Comparison of ENCODE assay signal across 10 mouse cellular contexts in genomic region chr3:37073211-37073610, GRCm38 (mm10). TPM values are rescaled to one million over a fixed set of nuclear protein-coding genes. Genes with fewer than 3 reads are reported as not detected.
DNase-seq lines count a peak whose midpoint lies in the region; ATAC-seq and TF ChIP-seq lines count a peak whose summit lies in the region.
"Had no signal": no experiment of that assay in that cellular context is flagged by ENCODE, and none has a peak within 500 bp of the region (broad histone marks: within the 10 kb centered on the region; RNA-seq: fewer than 3 reads in every experiment).

No protein-coding gene starts in this region.

- no peaks in the 10 kb centered on the region for H3K27me3 ChIP-seq in forebrain, embryonic 14.5 days (replicated peaks; ENCODE audit: control insufficient read depth, insufficient read depth, low read length)
- no peaks in the 10 kb centered on the region for H3K27me3 ChIP-seq in forebrain, embryonic 11.5 days (ENCODE audit: control insufficient read depth, insufficient read depth, low read length)
- no peaks in the 10 kb centered on the region for H3K27me3 ChIP-seq in intestine, embryonic 15.5 days (replicated peaks)
- H3K27me3 ChIP-seq: limb, embryonic 15.5 days had no signal

- H3K27ac ChIP-seq in forebrain, embryonic 14.5 days (ENCODE audit: low read depth, low read length) = no peak overlapping the region
- H3K27ac ChIP-seq in forebrain, embryonic 11.5 days (ENCODE audit: low read depth, low read length) = no peak overlapping the region
- H3K27ac ChIP-seq in bone marrow, adult 2 months (ENCODE audit: control insufficient read depth, insufficient read depth, low read depth, low read length, poor library complexity) = no peak overlapping the region
- no peak overlapping the region for H3K27ac ChIP-seq in intestine, embryonic 15.5 days
- H3K27ac ChIP-seq: limb, embryonic 15.5 days had no signal

- no peak overlapping the region for H3K4me3 ChIP-seq in forebrain, embryonic 14.5 days (ENCODE audit: low read depth, low read length)
- no peak overlapping the region for H3K4me3 ChIP-seq in forebrain, embryonic 11.5 days (ENCODE audit: low read depth, low read length)
- H3K4me3 ChIP-seq in bone marrow, adult 2 months (replicated peaks; ENCODE audit: control insufficient read depth, low read depth, low read length) = no peak overlapping the region
- H3K4me3 ChIP-seq in intestine, embryonic 15.5 days (replicated peaks) = no peak overlapping the region
- H3K4me3 ChIP-seq: limb, embryonic 15.5 days had no signal

- H3K36me3 ChIP-seq in forebrain, embryonic 14.5 days (ENCODE audit: control insufficient read depth, insufficient read depth, low read length) = no peaks in the 10 kb centered on the region
- no peaks in the 10 kb centered on the region for H3K36me3 ChIP-seq in forebrain, embryonic 11.5 days (ENCODE audit: control insufficient read depth, insufficient read depth, low read length)
- no peaks in the 10 kb centered on the region for H3K36me3 ChIP-seq in intestine, embryonic 15.5 days
- H3K36me3 ChIP-seq: limb, embryonic 15.5 days had no signal

- peak; percentile 2 for DNase-seq in forebrain, embryonic 14.5 days (ENCODE audit: low spot score)
- no peak for DNase-seq in forebrain, embryonic 11.5 days (ENCODE audit: low spot score)
- peak; percentile 32 for DNase-seq in 416B (ENCODE audit: low read depth)
- DNase-seq in kidney, postnatal 10 days = peak; percentile 80
- DNase-seq in lung, postnatal 4 days = peak; percentile 69 to 71
- DNase-seq in adipocyte (ENCODE audit: low spot score) = no peak

- H3K4me1 ChIP-seq in forebrain, embryonic 14.5 days (ENCODE audit: control insufficient read depth, insufficient read depth, low read length) = no peaks in the 10 kb centered on the region
- H3K4me1 ChIP-seq in forebrain, embryonic 11.5 days (replicated peaks; ENCODE audit: control insufficient read depth, insufficient read depth, low read length) = no peaks in the 10 kb centered on the region
- H3K4me1 ChIP-seq in bone marrow, adult 2 months (ENCODE audit: control insufficient read depth, insufficient read depth, low read length) = no peaks in the 10 kb centered on the region
- H3K4me1 ChIP-seq in intestine, embryonic 15.5 days (replicated peaks) = no peaks in the 10 kb centered on the region
- H3K4me1 ChIP-seq: limb, embryonic 15.5 days had no signal

- TF ChIP-seq POLR2A in bone marrow, adult 2 months (IDR thresholded peaks at IDR 0.05; ENCODE audit: borderline replicate concordance, control insufficient read depth, low read depth, low read length) = no peak

- TF ChIP-seq CTCF in bone marrow, adult 2 months (IDR thresholded peaks at IDR 0.05; ENCODE audit: control insufficient read depth, insufficient read depth, low read length) = peak; percentile 41; the same call in 1 of the 2 replicates

- no peak overlapping the region for H3K4me2 ChIP-seq in forebrain, embryonic 14.5 days (ENCODE audit: low read length)
- H3K4me2 ChIP-seq in forebrain, embryonic 11.5 days (ENCODE audit: low read depth, low read length, severe bottlenecking) = no peak overlapping the region
- no peak overlapping the region for H3K4me2 ChIP-seq in intestine, embryonic 15.5 days (replicated peaks)
- H3K4me2 ChIP-seq: limb, embryonic 15.5 days had no signal

- ATAC-seq in forebrain, embryonic 14.5 days = no peak
- no peak for ATAC-seq in forebrain, embryonic 11.5 days (replicated peaks; ENCODE audit: low FRiP score)
- ATAC-seq in intestine, embryonic 15.5 days = no peak

- no peak overlapping the region for H3K9ac ChIP-seq in forebrain, embryonic 14.5 days (ENCODE audit: low read length)
- H3K9ac ChIP-seq in forebrain, embryonic 11.5 days (ENCODE audit: low read length) = no peak overlapping the region
- H3K9ac ChIP-seq in intestine, embryonic 15.5 days = no peak overlapping the region
- H3K9ac ChIP-seq: limb, embryonic 15.5 days had no signal

- 0 out of 2 replicates have a peak, but pooled peaks cover 3% of the 10 kb centered on the region for H3K9me3 ChIP-seq in forebrain, embryonic 14.5 days (replicated peaks; ENCODE audit: control insufficient read depth, low read length)
- no peaks in the 10 kb centered on the region; the same call in 1 of the 2 replicates for H3K9me3 ChIP-seq in forebrain, embryonic 11.5 days (ENCODE audit: control insufficient read depth, low read length)
- H3K9me3 ChIP-seq in intestine, embryonic 15.5 days = no peaks in the 10 kb centered on the region; the same call in 1 of the 2 replicates
- H3K9me3 ChIP-seq: limb, embryonic 15.5 days had no signal

RNA-seq across cellular contexts. Expression of gene Adad1, which starts 9.9 kb away (rescaled TPM):
- 0.11 and 0.43 TPM in 2 replicates for polyA plus RNA-seq in forebrain, embryonic 14.5 days (2014; fragmentation: Nextera tagmentation; extraction: Ambion mirVana)
- not detected in 2 replicates for polyA plus RNA-seq in forebrain, embryonic 11.5 days (2014; fragmentation: Nextera tagmentation; extraction: Ambion mirVana)
- not detected in 2 replicates for polyA plus RNA-seq in bone marrow, adult 2 months (2011; ENCODE audit: insufficient read depth, insufficient read length, low replicate concordance, missing spikeins)
- polyA plus RNA-seq in intestine, embryonic 15.5 days (2015; fragmentation: Nextera tagmentation; extraction: Ambion mirVana) = 0.14 and 0.44 TPM in 2 replicates
- polyA plus RNA-seq: spleen, adult 2 months had no signal

RNA-seq across cellular contexts. Expression of gene Il2, which starts 52.5 kb away (rescaled TPM):
- polyA plus RNA-seq in forebrain, embryonic 14.5 days (2014; fragmentation: Nextera tagmentation; extraction: Ambion mirVana) = 0.58 TPM in 2 replicates
- polyA plus RNA-seq in forebrain, embryonic 11.5 days (2014; fragmentation: Nextera tagmentation; extraction: Ambion mirVana) = 0.33 and 0.57 TPM in 2 replicates
- 1.7 and 3.7 TPM in 2 replicates for polyA plus RNA-seq in bone marrow, adult 2 months (2011; ENCODE audit: insufficient read depth, insufficient read length, low replicate concordance, missing spikeins)
- 0.39 TPM in 1 of 2 replicates, not detected in the other for polyA plus RNA-seq in intestine, embryonic 15.5 days (2015; fragmentation: Nextera tagmentation; extraction: Ambion mirVana)
- polyA plus RNA-seq: spleen, adult 2 months had no signal

Comparison
In these comparisons a context has a peak if more than half of its experiments do, and no peak if none do; other contexts are left out.
1. DNase-seq: peak in forebrain, embryonic 14.5 days (single experiment), 416B (single experiment), kidney, postnatal 10 days (single experiment) and lung, postnatal 4 days (2 of 2); none in forebrain, embryonic 11.5 days (single experiment) and adipocyte (single experiment).